Comparison of ENCODE assay signal across 27 mouse cellular contexts in genomic region chr1:148706271-148706807, GRCm38 (mm10).
DNase-seq lines count a peak whose midpoint lies in the region; ATAC-seq and TF ChIP-seq lines count a peak whose summit lies in the region.
"Had no signal": no experiment of that assay in that cellular context is flagged by ENCODE, and none has a peak within 500 bp of the region (broad histone marks: within the 10 kb centered on the region; RNA-seq: fewer than 3 reads in every experiment).

No protein-coding gene starts in this region.

- no peak overlapping the region for H3K4me3 ChIP-seq in forebrain, embryonic 12.5 days (replicated peaks)
- H3K4me3 ChIP-seq in forebrain, embryonic 16.5 days (replicated peaks; ENCODE audit: low read length), result no peak overlapping the region
- H3K4me3 ChIP-seq in lung, embryonic 14.5 days (ENCODE audit: low read depth, low read length), result no peak overlapping the region
- H3K4me3 ChIP-seq: embryonic facial prominence, embryonic 10.5 days; embryonic facial prominence, embryonic 13.5 days; heart, adult 2 months; heart, embryonic 10.5 days; heart, embryonic 13.5 days had no signal

- H3K4me1 ChIP-seq in forebrain, embryonic 12.5 days, result no peaks in the 10 kb centered on the region
- no peaks in the 10 kb centered on the region for H3K4me1 ChIP-seq in forebrain, embryonic 16.5 days (replicated peaks; ENCODE audit: control insufficient read depth, insufficient read depth, low read length)
- H3K4me1 ChIP-seq in lung, embryonic 14.5 days (ENCODE audit: insufficient read depth), result no peaks in the 10 kb centered on the region
- H3K4me1 ChIP-seq: embryonic facial prominence, embryonic 10.5 days; embryonic facial prominence, embryonic 13.5 days; heart, embryonic 10.5 days; heart, embryonic 13.5 days had no signal

- no peaks in the 10 kb centered on the region for H3K36me3 ChIP-seq in forebrain, embryonic 12.5 days (replicated peaks)
- H3K36me3 ChIP-seq in forebrain, embryonic 16.5 days (ENCODE audit: control insufficient read depth, insufficient read depth), result no peaks in the 10 kb centered on the region
- H3K36me3 ChIP-seq in lung, embryonic 14.5 days (ENCODE audit: insufficient read depth), result no peaks in the 10 kb centered on the region
- H3K36me3 ChIP-seq: embryonic facial prominence, embryonic 10.5 days; embryonic facial prominence, embryonic 13.5 days; heart, embryonic 10.5 days; heart, embryonic 13.5 days had no signal

- peak; percentile 53; the same call in 1 of the 2 replicates for ATAC-seq in forebrain, embryonic 12.5 days (ENCODE audit: low FRiP score)
- ATAC-seq in forebrain, embryonic 16.5 days, result no peak
- ATAC-seq in lung, embryonic 14.5 days (ENCODE audit: insufficient read depth), result peak; percentile 60; the same call in 1 of the 2 replicates
- ATAC-seq: hindbrain, postnatal 0 days; inflammation-experienced regulatory T-cells, adult 6 months; Patski had no signal

- no peak for TF ChIP-seq CTCF in lung, embryonic 14.5 days (IDR thresholded peaks at IDR 0.05; ENCODE audit: low read depth)

- no peak overlapping the region for H3K27ac ChIP-seq in forebrain, embryonic 12.5 days
- H3K27ac ChIP-seq in forebrain, embryonic 16.5 days (ENCODE audit: low read length), result no peak overlapping the region
- H3K27ac ChIP-seq in lung, embryonic 14.5 days (ENCODE audit: low read depth), result no peak overlapping the region
- H3K27ac ChIP-seq: embryonic facial prominence, embryonic 10.5 days; embryonic facial prominence, embryonic 13.5 days; heart, adult 2 months; heart, embryonic 10.5 days; heart, embryonic 13.5 days; hindbrain, embryonic 14.5 days; hindbrain, postnatal 0 days had no signal

- no peaks in the 10 kb centered on the region for H3K9me3 ChIP-seq in forebrain, embryonic 12.5 days
- H3K9me3 ChIP-seq in forebrain, embryonic 16.5 days (ENCODE audit: control insufficient read depth, low read length), result no peaks in the 10 kb centered on the region
- H3K9me3 ChIP-seq in lung, embryonic 14.5 days (ENCODE audit: low read depth, low read length), result no peaks in the 10 kb centered on the region
- H3K9me3 ChIP-seq: embryonic facial prominence, embryonic 10.5 days; embryonic facial prominence, embryonic 13.5 days; heart, embryonic 10.5 days; heart, embryonic 13.5 days had no signal

- WGBS in forebrain, embryonic 12.5 days, result 64% methylated on average over 5 of the region's 5 CpGs
- WGBS in forebrain, embryonic 16.5 days, result 33% methylated on average over 5 of the region's 5 CpGs
- 37% methylated on average over 5 of the region's 5 CpGs for WGBS in lung, embryonic 14.5 days

- H3K9ac ChIP-seq in forebrain, embryonic 12.5 days, result no peak overlapping the region
- no peak overlapping the region for H3K9ac ChIP-seq in forebrain, embryonic 16.5 days (replicated peaks; ENCODE audit: low read depth, low read length)
- no peak overlapping the region for H3K9ac ChIP-seq in lung, embryonic 14.5 days
- H3K9ac ChIP-seq: embryonic facial prominence, embryonic 13.5 days; heart, embryonic 13.5 days; hindbrain, embryonic 14.5 days had no signal

- peak; percentile 6 for DNase-seq in lung, embryonic 14.5 days
- DNase-seq in lung, postnatal 25 days (ENCODE audit: low spot score), result no peak
- peak; percentile 40 for DNase-seq in retina, postnatal 1 day
- no peak for DNase-seq in retina, embryonic 14.5 days (ENCODE audit: low spot score)
- no peak for DNase-seq in right cerebral cortex, postnatal 4 days
- DNase-seq: adrenal gland, postnatal 10 days; adrenal gland, postnatal 36 days; cerebellum, adult 11-12 months; cerebellum, adult 8-10 months; cerebellum, postnatal 10 days; cerebellum, postnatal 36 days; embryo, embryonic 11 days; gastrocnemius, postnatal 10 days; gastrocnemius, postnatal 36 days; heart, adult 2 months; heart, postnatal 14 days; heart, postnatal 4 days had no signal

- no peaks in the 10 kb centered on the region for H3K27me3 ChIP-seq in forebrain, embryonic 12.5 days
- H3K27me3 ChIP-seq in forebrain, embryonic 16.5 days (replicated peaks; ENCODE audit: control insufficient read depth, insufficient read depth, low read length), result no peaks in the 10 kb centered on the region
- H3K27me3 ChIP-seq in lung, embryonic 14.5 days (ENCODE audit: insufficient read depth, low read length), result no peaks in the 10 kb centered on the region
- H3K27me3 ChIP-seq: embryonic facial prominence, embryonic 13.5 days; heart, embryonic 13.5 days; Patski had no signal

- no peak overlapping the region for H3K4me2 ChIP-seq in forebrain, embryonic 12.5 days
- H3K4me2 ChIP-seq in forebrain, embryonic 16.5 days (ENCODE audit: low read length), result no peak overlapping the region
- H3K4me2 ChIP-seq in lung, embryonic 14.5 days, result no peak overlapping the region
- H3K4me2 ChIP-seq: embryonic facial prominence, embryonic 13.5 days; heart, embryonic 13.5 days; hindbrain, embryonic 14.5 days had no signal

Comparison
In these comparisons a context has a peak if more than half of its experiments do, and no peak if none do; other contexts are left out.
1. DNase-seq: peak in lung, embryonic 14.5 days (single experiment) and retina, postnatal 1 day (single experiment); none in lung, postnatal 25 days (single experiment), retina, embryonic 14.5 days (single experiment) and right cerebral cortex, postnatal 4 days (single experiment).